Mouse (Mus musculus): ENCODE measurements around the gene Rnf114.

Gene Rnf114

DNA sequence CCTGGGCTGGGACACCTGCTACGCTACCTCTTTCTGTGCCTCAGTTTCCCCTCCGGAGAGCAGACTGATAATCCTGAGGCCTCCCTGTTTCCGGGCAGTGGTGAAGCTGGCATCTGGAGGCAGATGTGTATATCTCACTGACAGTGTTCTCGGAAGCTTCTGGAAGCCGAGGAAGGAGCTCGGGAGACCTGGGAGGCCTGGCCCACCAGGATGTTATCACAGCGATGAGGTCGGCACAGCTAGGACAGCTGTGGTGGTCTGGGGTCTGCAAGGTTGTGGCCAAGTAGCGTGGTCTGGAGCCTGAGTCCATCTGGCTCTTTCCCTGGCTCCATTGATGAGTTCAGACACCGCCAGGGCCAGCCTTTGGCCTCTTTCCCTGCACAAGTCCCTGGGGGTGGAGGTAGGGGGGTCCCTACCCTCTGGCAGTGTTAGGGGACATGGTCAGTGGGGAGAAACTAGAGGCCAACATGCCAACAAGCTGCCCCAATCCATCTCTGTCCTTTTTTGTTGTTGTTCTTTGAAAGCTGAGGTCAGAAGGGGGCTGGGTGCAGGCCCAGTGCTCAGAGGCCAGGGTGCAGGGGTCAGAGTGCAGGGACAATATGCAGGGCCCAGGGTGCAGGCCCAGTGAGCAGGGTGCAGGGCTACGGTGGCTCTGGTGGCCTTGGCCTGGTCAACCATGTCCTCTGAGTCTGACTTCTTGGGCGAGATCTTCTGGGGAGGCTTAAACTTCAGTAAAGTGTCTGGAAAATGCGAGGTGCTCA is 72.3 kb downstream of the Rnf114 start:
- DNase-seq (ENCODE audit: low read depth in 2 of 2, low spot score in 2 of 2): no peak

- DNase-seq (ENCODE audit: low read depth in 2 of 2, low spot score in 2 of 2): no peak
These were observed 72.8 kb downstream of the Rnf114 start for GRCm38 (mm10) chr2:167565312-167565656.

GRCm38 (mm10) chr2:167565682-167566081 is 73.2 kb downstream of the Rnf114 start:
- DNase-seq (ENCODE audit: low read depth in 2 of 2, low spot score in 2 of 2): no peak
